Mouse (Mus musculus): Measurements from ENCODE around the gene Inpp4a. TPM values are rescaled to one million over a fixed set of nuclear protein-coding genes. Genes with fewer than 3 reads are reported as not detected.
A peak's percentile ranks its signal among the peaks of the same experiment; 100 is the strongest.

The Inpp4a gene
- total RNA-seq, 1 experiment: 4.0 TPM

- Histone ChIP-seq H3K4me1 (ENCODE audit: control insufficient read depth in 2 of 2, insufficient read depth in 2 of 2, low read length in 2 of 2, poor library complexity in 1 of 2) (peaks cover 0 to 4% of the 10 kb centered on the region in 2 experiments; a peak in 1 of 4 replicates), H3K27ac (ENCODE audit: insufficient read depth, low read depth, low read length, poor library complexity, severe bottlenecking) (no peak overlapping the region), H3K36me3 (ENCODE audit: control insufficient read depth, insufficient read depth, low read length, poor library complexity, severe bottlenecking) (no peaks in the 10 kb centered on the region), H3K9ac (ENCODE audit: insufficient read depth, low read depth, low read length, poor library complexity, severe bottlenecking) (no peak overlapping the region), H3K4me3 (ENCODE audit: insufficient read depth in 1 of 2, low read depth in 1 of 2, low read length in 2 of 2, poor library complexity in 1 of 2, severe bottlenecking in 1 of 2) (peak overlapping the region; percentile 18 to 56; a peak in 2 of 4 replicates), H3K9me3 (ENCODE audit: control insufficient read depth, insufficient read depth, low read depth, low read length) (no peaks in the 10 kb centered on the region)
- DNase-seq (ENCODE audit: low read depth, low spot score): peak; percentile 68
- TF ChIP-seq HCFC1 (IDR thresholded peaks at IDR 0.05; ENCODE audit: borderline replicate concordance, insufficient read depth, low read length) (no peak), CHD2 (IDR thresholded peaks at IDR 0.05; ENCODE audit: low read depth, low read length) (no peak), MAFK (IDR thresholded peaks at IDR 0.05; ENCODE audit: insufficient read depth, low read depth, low read length) (peak; percentile 84), ZC3H11A (IDR thresholded peaks at IDR 0.05; ENCODE audit: borderline replicate concordance, low read depth, low read length) (peak; percentile 23; the same call in 1 of the 2 replicates), ZNF384 (IDR thresholded peaks at IDR 0.05; ENCODE audit: low read depth, low read length) (no peak)
- in situ Hi-C loops (cut with MboI; ENCODE audit: low sequenced_read_pairs in 2 of 2, unreplicated experiment in 2 of 2): loop anchor here in 1 of 2 experiments (10.0 kb wide), 1 partner anchor 127 kb away; no protein-coding TSS in a partner anchor
These were observed 102.0 kb downstream of the Inpp4a start for GRCm38 (mm10) chr1:37401687-37402086.

GRCm38 (mm10) chr1:37405137-37405536 is 105.5 kb downstream of the Inpp4a start:
- no peak for DNase-seq (ENCODE audit: low read depth, low spot score)
- no peak for TF ChIP-seq HCFC1 (IDR thresholded peaks at IDR 0.05; ENCODE audit: borderline replicate concordance, insufficient read depth, low read length)
- TF ChIP-seq CHD2 (IDR thresholded peaks at IDR 0.05; ENCODE audit: low read depth, low read length): no peak
- TF ChIP-seq ZNF384 (IDR thresholded peaks at IDR 0.05; ENCODE audit: low read depth, low read length): no peak
- TF ChIP-seq MAFK (IDR thresholded peaks at IDR 0.05; ENCODE audit: insufficient read depth, low read depth, low read length): no peak
- TF ChIP-seq ZC3H11A (IDR thresholded peaks at IDR 0.05; ENCODE audit: borderline replicate concordance, low read depth, low read length): no peak

GRCm38 (mm10) chr1:37407228-37407627 is 107.6 kb downstream of the Inpp4a start:
- H3K27ac ChIP-seq (ENCODE audit: insufficient read depth, low read depth, low read length, poor library complexity, severe bottlenecking): no peak overlapping the region
- TF ChIP-seq MAFK (IDR thresholded peaks at IDR 0.05; ENCODE audit: insufficient read depth, low read depth, low read length) (no peak), ZNF384 (IDR thresholded peaks at IDR 0.05; ENCODE audit: low read depth, low read length) (no peak), ZC3H11A (IDR thresholded peaks at IDR 0.05; ENCODE audit: borderline replicate concordance, low read depth, low read length) (no peak), HCFC1 (IDR thresholded peaks at IDR 0.05; ENCODE audit: borderline replicate concordance, insufficient read depth, low read length) (no peak), CHD2 (IDR thresholded peaks at IDR 0.05; ENCODE audit: low read depth, low read length) (no peak)
- H3K9me3 ChIP-seq (ENCODE audit: control insufficient read depth, insufficient read depth, low read depth, low read length): no peaks in the 10 kb centered on the region
- H3K36me3 ChIP-seq (ENCODE audit: control insufficient read depth, insufficient read depth, low read length, poor library complexity, severe bottlenecking): no peaks in the 10 kb centered on the region
- no peak overlapping the region for H3K9ac ChIP-seq (ENCODE audit: insufficient read depth, low read depth, low read length, poor library complexity, severe bottlenecking)
- in situ Hi-C loops (cut with MboI; ENCODE audit: low sequenced_read_pairs in 2 of 2, unreplicated experiment in 2 of 2): loop anchor here in 1 of 2 experiments (10.0 kb wide), 1 partner anchor 132 kb away; no protein-coding TSS in a partner anchor
- H3K4me1 ChIP-seq (ENCODE audit: control insufficient read depth in 2 of 2, insufficient read depth in 2 of 2, low read length in 2 of 2, poor library complexity in 1 of 2): peaks cover 2% of the 10 kb centered on the region in 2 experiments; a peak in 2 of 4 replicates
- no peak overlapping the region for H3K4me3 ChIP-seq (ENCODE audit: insufficient read depth in 1 of 2, low read depth in 1 of 2, low read length in 2 of 2, poor library complexity in 1 of 2, severe bottlenecking in 1 of 2)
- no peak for DNase-seq (ENCODE audit: low read depth, low spot score)

More at GRCm38 (mm10) chr1:37405137-37405536, 105.5 kb downstream of the Inpp4a start:
- no peak overlapping the region for H3K9ac ChIP-seq (ENCODE audit: insufficient read depth, low read depth, low read length, poor library complexity, severe bottlenecking)
- H3K27ac ChIP-seq (ENCODE audit: insufficient read depth, low read depth, low read length, poor library complexity, severe bottlenecking): no peak overlapping the region
- peaks cover 0 to 4% of the 10 kb centered on the region in 2 experiments; a peak in 1 of 4 replicates for H3K4me1 ChIP-seq (ENCODE audit: control insufficient read depth in 2 of 2, insufficient read depth in 2 of 2, low read length in 2 of 2, poor library complexity in 1 of 2)
- H3K9me3 ChIP-seq (ENCODE audit: control insufficient read depth, insufficient read depth, low read depth, low read length): no peaks in the 10 kb centered on the region
- in situ Hi-C loops (cut with MboI; ENCODE audit: low sequenced_read_pairs in 2 of 2, unreplicated experiment in 2 of 2): loop anchor here in 1 of 2 experiments (10.0 kb wide), 1 partner anchor 130 kb away; no protein-coding TSS in a partner anchor
- no peak overlapping the region for H3K4me3 ChIP-seq (ENCODE audit: insufficient read depth in 1 of 2, low read depth in 1 of 2, low read length in 2 of 2, poor library complexity in 1 of 2, severe bottlenecking in 1 of 2)
- no peaks in the 10 kb centered on the region for H3K36me3 ChIP-seq (ENCODE audit: control insufficient read depth, insufficient read depth, low read length, poor library complexity, severe bottlenecking)

- H3K36me3 ChIP-seq (ENCODE audit: control insufficient read depth, insufficient read depth, low read length, poor library complexity, severe bottlenecking): no peaks in the 10 kb centered on the region
- in situ Hi-C loops (cut with MboI; ENCODE audit: low sequenced_read_pairs in 2 of 2, unreplicated experiment in 2 of 2): loop anchor here in 1 of 2 experiments (10.0 kb wide), 1 partner anchor 133 kb away; no protein-coding TSS in a partner anchor
- no peak overlapping the region for H3K4me3 ChIP-seq (ENCODE audit: insufficient read depth in 1 of 2, low read depth in 1 of 2, low read length in 2 of 2, poor library complexity in 1 of 2, severe bottlenecking in 1 of 2)
- no peak for DNase-seq (ENCODE audit: low read depth, low spot score)
- no peaks in the 10 kb centered on the region for H3K9me3 ChIP-seq (ENCODE audit: control insufficient read depth, insufficient read depth, low read depth, low read length)
- no peak overlapping the region for H3K9ac ChIP-seq (ENCODE audit: insufficient read depth, low read depth, low read length, poor library complexity, severe bottlenecking)
- H3K4me1 ChIP-seq (ENCODE audit: control insufficient read depth in 2 of 2, insufficient read depth in 2 of 2, low read length in 2 of 2, poor library complexity in 1 of 2): peaks cover 2 to 3% of the 10 kb centered on the region in 2 experiments; a peak in 2 of 4 replicates
- H3K27ac ChIP-seq (ENCODE audit: insufficient read depth, low read depth, low read length, poor library complexity, severe bottlenecking): no peak overlapping the region
- TF ChIP-seq ZNF384 (IDR thresholded peaks at IDR 0.05; ENCODE audit: low read depth, low read length): no peak
- TF ChIP-seq ZC3H11A (IDR thresholded peaks at IDR 0.05; ENCODE audit: borderline replicate concordance, low read depth, low read length): no peak
- TF ChIP-seq HCFC1 (IDR thresholded peaks at IDR 0.05; ENCODE audit: borderline replicate concordance, insufficient read depth, low read length): no peak
- TF ChIP-seq MAFK (IDR thresholded peaks at IDR 0.05; ENCODE audit: insufficient read depth, low read depth, low read length): no peak
- TF ChIP-seq CHD2 (IDR thresholded peaks at IDR 0.05; ENCODE audit: low read depth, low read length): no peak
These were observed 108.4 kb downstream of the Inpp4a start for GRCm38 (mm10) chr1:37408059-37408458.
